Mouse (Mus musculus) pancreas, adult 10 weeks (tissue): ENCODE measurements around the gene Gm15091. TPM values are rescaled to one million over a fixed set of nuclear protein-coding genes. Genes with fewer than 3 reads are reported as not detected.

ENCODE experiments used
- polyA plus RNA-seq: library from polyadenylated mRNA; stranded (reverse); fragments of 350-450 nt; fragmentation: Illumina TruSeq; extraction: RNeasy Lipid Tissue Mini Kit (QIAGEN cat#74804); gene quantifications from one replicate; pipeline ENCODE4 v1.2.3, GENCODE M21; 2015; ENCODE audit warnings: low read depth, low replicate concordance; ENCODE audit not compliant: insufficient read depth

The Gm15091 gene
- not detected for polyA plus RNA-seq

DNA sequence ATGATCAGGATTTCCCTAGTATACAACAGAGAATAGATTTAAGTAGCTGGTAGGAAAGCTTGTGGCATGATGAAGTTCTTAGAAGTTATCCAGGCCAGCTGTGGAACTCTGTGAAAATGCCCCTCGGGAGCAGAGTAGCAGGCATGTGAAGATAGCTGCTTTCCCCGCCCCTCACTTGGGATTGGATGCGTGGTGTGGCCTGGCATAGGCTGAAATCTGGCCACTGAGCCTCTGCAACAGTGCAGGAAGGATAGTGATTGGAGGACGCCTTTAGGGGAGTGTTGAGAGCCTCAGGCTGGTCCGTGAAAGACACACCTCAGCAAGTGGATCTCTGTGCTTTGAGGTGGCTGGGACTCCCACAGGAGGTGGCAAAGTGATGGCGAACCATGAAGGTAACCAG, at the start of gene Gm15091:
Gene Gm15091, plus strand, starts transcription at position 301 of the 400 bp plus-strand sequence.

Other genes starting within 250 kb of the Gm15091 start
- gene Gm15097, start 157.2 kb upstream of the Gm15091 start, polyA plus RNA-seq = not detected